Mouse (Mus musculus) stomach, postnatal 0 days (tissue): ENCODE data around the gene Ggt1. TPM values are rescaled to one million over a fixed set of nuclear protein-coding genes. Genes with fewer than 3 reads are reported as not detected.

ENCODE experiments used
- ATAC-seq: fragments of 200-750 bp; cut with Nextera tagmentation; 2 replicates; pipeline ENCODE4 v1.8.0; 2017; ENCODE audit not compliant: low FRiP score, low TSS enrichment
- DNase-seq: peaks from one replicate; pipeline ENCODE4 v3.0.0-alpha.2; 2016; ENCODE audit warnings: low spot score
- H3K27ac ChIP-seq: fragments of 300-500 bp; sonication (generic); replicated peaks from 2 replicates; pipeline ENCODE4 v1.5.1; 2014; ENCODE audit warnings: mild to moderate bottlenecking, control low read depth
- H3K27me3 ChIP-seq: fragments of 300-500 bp; sonication (generic); 2 replicates; pipeline ENCODE4 v1.6.1; 2014; ENCODE audit warnings: low read length; ENCODE audit not compliant: control insufficient read depth, insufficient read depth
- H3K36me3 ChIP-seq: fragments of 300-500 bp; sonication (generic); 2 replicates; pipeline ENCODE4 v1.6.1; 2014; ENCODE audit warnings: low read length, mixed read lengths; ENCODE audit not compliant: control insufficient read depth, insufficient read depth
- H3K4me1 ChIP-seq: fragments of 300-500 bp; sonication (generic); replicated peaks from 2 replicates; pipeline ENCODE4 v1.6.1; 2014; ENCODE audit warnings: antibody characterized with exemption; ENCODE audit not compliant: control insufficient read depth, insufficient read depth
- H3K4me2 ChIP-seq: fragments of 300-500 bp; sonication (generic); replicated peaks from 2 replicates; pipeline ENCODE4 v1.6.1; 2014; ENCODE audit warnings: low read depth, mild to moderate bottlenecking, control low read depth, moderate library complexity
- H3K4me3 ChIP-seq: fragments of 300-500 bp; sonication (generic); 2 replicates; pipeline ENCODE4 v1.5.1; 2014; ENCODE audit warnings: low read depth, low read length, control low read depth
- H3K9ac ChIP-seq: fragments of 300-500 bp; sonication (generic); 2 replicates; pipeline ENCODE4 v1.6.1; 2014; ENCODE audit warnings: mild to moderate bottlenecking, low read length, control low read depth, mixed read lengths
- H3K9me3 ChIP-seq: fragments of 300-500 bp; sonication (generic); 2 replicates; pipeline ENCODE4 v1.6.1; 2016; ENCODE audit warnings: low read length; ENCODE audit not compliant: control insufficient read depth
- CTCF ChIP-seq: IDR thresholded peaks from 2 replicates; pipeline ENCODE4 v1.5.1; 2016; ENCODE audit warnings: antibody characterized with exemption, low read depth, mild to moderate bottlenecking, moderate library complexity
- EP300 ChIP-seq: optimal IDR thresholded peaks from 2 replicates; pipeline ENCODE3; 2016; ENCODE audit warnings: antibody characterized with exemption
- WGBS: fragments of 180-500 bp; shearing (Covaris S2); extraction: QIAGEN DNeasy Blood & Tissue Kit; methylation state at CpG from one replicate; pipeline ENCODE4 v1.1.7; 2014; 5-methylcytosine and 5-hydroxymethylcytosine counted together
- polyA plus RNA-seq: library from polyadenylated mRNA; unstranded; fragments of >200 nt; fragmentation: Nextera tagmentation; extraction: Ambion mirVana; gene quantifications from 2 replicates; pipeline ENCODE4 v1.2.1, GENCODE M21; 2015

Ggt1 gene
- polyA plus RNA-seq, 1 experiment from 2014 or later: 1.9 TPM

DNA sequence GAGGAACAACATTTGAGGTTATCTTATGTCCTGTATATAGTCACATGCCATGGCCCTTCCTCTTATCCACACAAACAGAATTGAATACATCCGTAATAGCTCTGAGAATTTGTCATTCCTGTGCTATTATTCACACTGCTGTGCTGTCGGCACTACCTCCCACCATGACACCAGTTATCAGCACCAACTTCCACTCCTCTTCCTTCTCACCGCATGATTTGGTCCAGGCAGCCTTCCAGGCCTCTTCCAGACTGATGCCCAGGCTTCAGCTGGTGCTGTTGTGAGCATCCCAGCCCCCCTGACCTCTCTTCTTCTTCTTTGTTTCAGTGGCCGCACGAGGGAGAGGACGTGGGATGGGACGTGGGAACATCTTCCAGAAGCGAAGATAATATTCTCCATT is 26.5 kb upstream of the Ggt1 start:
- no peaks in the 10 kb centered on the region for H3K27me3 ChIP-seq
- H3K9me3 ChIP-seq: no peaks in the 10 kb centered on the region
- DNase-seq: no peak
- H3K4me1 ChIP-seq: no peaks in the 10 kb centered on the region
- TF ChIP-seq EP300: no peak
- no peak for TF ChIP-seq CTCF
- peaks cover 13% of the 10 kb centered on the region for H3K36me3 ChIP-seq
- whole genome bisulfite sequencing: 91% methylated on average over 8 of the region's 8 CpGs
- ATAC-seq: no peak
- H3K9ac ChIP-seq: no peak overlapping the region
- no peak overlapping the region for H3K27ac ChIP-seq
- no peak overlapping the region for H3K4me2 ChIP-seq
- no peak overlapping the region for H3K4me3 ChIP-seq

DNA sequence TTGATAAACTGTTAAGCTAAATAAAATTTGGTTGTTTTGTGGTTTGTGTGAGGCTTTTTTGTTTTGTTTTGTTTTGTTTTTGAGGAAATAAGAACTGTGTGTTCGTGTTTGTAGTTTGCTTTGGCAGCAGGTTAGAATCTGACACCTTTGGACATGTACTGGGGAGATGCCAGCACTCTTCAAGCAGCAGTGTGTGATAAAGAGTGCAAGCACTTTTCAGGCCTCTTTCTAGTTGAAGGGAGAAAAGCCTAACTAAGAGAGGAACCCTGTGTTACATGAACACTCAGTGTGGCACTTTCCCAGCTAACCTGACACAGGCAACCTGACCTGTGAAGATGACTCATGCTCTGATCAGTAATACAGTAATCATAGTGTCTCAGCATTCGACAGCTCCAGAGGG is 26.0 kb upstream of the Ggt1 start:
- H3K27ac ChIP-seq: no peak overlapping the region
- ATAC-seq: no peak
- no peaks in the 10 kb centered on the region for H3K27me3 ChIP-seq
- DNase-seq: no peak
- no peak overlapping the region for H3K4me2 ChIP-seq
- no peaks in the 10 kb centered on the region for H3K9me3 ChIP-seq
- H3K36me3 ChIP-seq: peaks cover 13% of the 10 kb centered on the region
- H3K4me3 ChIP-seq: no peak overlapping the region
- WGBS: 84% methylated on average over 2 of the region's 2 CpGs
- no peak for TF ChIP-seq CTCF
- no peak for TF ChIP-seq EP300
- H3K9ac ChIP-seq: no peak overlapping the region
- no peaks in the 10 kb centered on the region for H3K4me1 ChIP-seq

DNA sequence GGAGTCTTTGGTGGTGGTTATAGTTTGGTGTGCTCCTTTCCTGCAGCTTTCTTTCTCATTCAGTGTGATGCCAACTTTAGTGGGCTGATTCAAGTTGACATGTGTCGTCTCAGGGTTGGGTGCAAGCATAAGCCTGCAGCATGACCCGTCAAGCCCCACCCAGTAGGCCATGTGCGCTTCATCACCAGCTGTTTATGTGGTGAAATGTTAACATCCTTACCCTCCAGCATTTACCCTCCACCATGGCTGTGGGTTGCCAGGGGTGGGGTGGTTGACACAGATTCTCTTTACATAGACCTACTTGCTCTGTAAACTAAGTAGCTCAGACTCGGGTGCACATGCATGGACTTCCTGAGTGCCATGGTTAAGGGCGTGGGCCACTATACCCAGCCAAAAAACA is 25.3 kb upstream of the Ggt1 start:
- WGBS: 80% methylated on average over 5 of the region's 5 CpGs
- H3K27me3 ChIP-seq: no peaks in the 10 kb centered on the region
- H3K9ac ChIP-seq: no peak overlapping the region
- peaks cover 13% of the 10 kb centered on the region for H3K36me3 ChIP-seq
- no peaks in the 10 kb centered on the region for H3K9me3 ChIP-seq
- DNase-seq (no peak), ATAC-seq (no peak)
- no peaks in the 10 kb centered on the region for H3K4me1 ChIP-seq
- H3K4me2 ChIP-seq: no peak overlapping the region
- TF ChIP-seq CTCF (no peak), EP300 (no peak)
- H3K27ac ChIP-seq: no peak overlapping the region
- no peak overlapping the region for H3K4me3 ChIP-seq

DNA sequence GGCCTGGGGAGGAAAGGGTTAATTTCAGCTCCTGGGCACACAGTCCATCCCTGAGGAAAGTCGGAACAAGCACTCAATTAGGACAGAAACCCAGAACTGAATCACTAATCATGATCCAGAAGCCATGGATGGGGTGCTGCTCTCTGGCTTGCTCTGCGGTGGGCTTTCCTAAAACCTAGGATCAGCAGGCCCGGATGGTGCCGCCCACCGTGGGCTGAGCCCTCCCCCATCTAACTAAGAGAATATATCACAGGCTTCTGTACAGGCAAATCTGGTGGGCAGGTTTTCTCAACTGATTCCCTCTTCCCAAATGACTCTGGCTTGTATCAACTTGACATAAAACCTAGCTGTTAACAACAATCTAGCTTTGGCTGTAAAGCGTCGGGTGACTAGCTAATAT is 13.5 kb upstream of the Ggt1 start:
- H3K4me2 ChIP-seq: no peak overlapping the region

DNA sequence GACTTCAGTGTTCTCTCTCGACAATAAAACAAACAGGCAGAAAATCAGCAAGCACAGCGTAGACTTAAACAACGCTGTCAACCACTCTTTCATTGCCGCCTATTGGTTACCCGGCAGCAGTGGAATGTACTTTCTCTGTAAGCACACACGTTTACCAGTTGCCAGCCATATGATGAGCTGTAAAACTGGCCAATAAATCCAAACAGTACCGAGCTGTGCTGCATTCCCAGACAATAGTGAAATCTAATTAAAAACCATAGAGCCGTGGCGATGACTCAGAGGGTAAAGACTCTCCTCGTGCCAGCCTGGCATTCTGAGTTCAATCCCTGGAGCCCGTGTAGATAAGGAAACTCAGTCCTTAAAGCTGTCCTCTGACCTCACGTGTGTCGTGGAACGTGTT is 12.9 kb upstream of the Ggt1 start:
- no peaks in the 10 kb centered on the region for H3K4me1 ChIP-seq
- no peak overlapping the region for H3K27ac ChIP-seq
- H3K36me3 ChIP-seq: no peaks in the 10 kb centered on the region
- DNase-seq: no peak
- H3K9ac ChIP-seq: no peak overlapping the region
- no peaks in the 10 kb centered on the region for H3K27me3 ChIP-seq
- no peaks in the 10 kb centered on the region for H3K9me3 ChIP-seq
- peak; percentile 52; the same call in 1 of the 2 replicates for ATAC-seq
- TF ChIP-seq CTCF (no peak), EP300 (no peak)
- 37% methylated on average over 14 of the region's 14 CpGs for WGBS
- H3K4me2 ChIP-seq: 0 out of 2 replicates have a peak overlapping the region, but pooled peaks have one; percentile 1
- H3K4me3 ChIP-seq: no peak overlapping the region

More for the DNA sequence above, 13.5 kb upstream of the Ggt1 start:
- Histone ChIP-seq H3K4me1 (no peaks in the 10 kb centered on the region), H3K9ac (no peak overlapping the region), H3K27ac (no peak overlapping the region), H3K36me3 (no peaks in the 10 kb centered on the region), H3K4me3 (no peak overlapping the region), H3K27me3 (no peaks in the 10 kb centered on the region), H3K9me3 (no peaks in the 10 kb centered on the region)
- ATAC-seq (no peak), DNase-seq (no peak)
- 43% methylated on average over 7 of the region's 7 CpGs for WGBS
- no peak for TF ChIP-seq CTCF
- no peak for TF ChIP-seq EP300

DNA sequence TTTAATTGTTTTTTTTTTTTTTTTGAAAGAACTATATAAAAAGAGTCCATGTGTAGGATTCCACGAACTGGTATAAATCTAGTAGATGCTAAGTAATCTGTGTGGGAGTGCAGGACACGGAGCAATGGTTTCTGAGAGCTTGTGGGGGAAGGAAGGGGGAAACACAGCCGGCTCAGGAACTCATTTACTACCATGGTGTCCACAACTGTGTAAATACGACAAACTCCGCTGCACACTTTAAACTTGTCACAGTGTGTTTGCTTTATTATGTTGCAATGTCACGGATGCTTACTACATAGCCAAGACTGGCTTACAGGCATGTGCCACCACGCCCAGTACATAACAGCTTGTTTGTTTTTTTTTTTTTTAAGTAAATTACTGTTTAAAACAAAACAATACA is 11.5 kb upstream of the Ggt1 start:
- no peak overlapping the region for H3K27ac ChIP-seq
- no peak for DNase-seq
- H3K9ac ChIP-seq: no peak overlapping the region
- ATAC-seq: no peak
- H3K4me1 ChIP-seq: no peaks in the 10 kb centered on the region
- no peaks in the 10 kb centered on the region for H3K27me3 ChIP-seq
- no peaks in the 10 kb centered on the region for H3K9me3 ChIP-seq
- 53% methylated on average over 7 of the region's 7 CpGs for WGBS
- H3K4me3 ChIP-seq: no peak overlapping the region
- H3K4me2 ChIP-seq: no peak overlapping the region
- TF ChIP-seq CTCF (no peak), EP300 (no peak)
- no peaks in the 10 kb centered on the region for H3K36me3 ChIP-seq
